Mouse (Mus musculus) lung, postnatal 10 days (tissue): ENCODE data around the gene Mcat.
A peak's percentile ranks its signal among the peaks of the same experiment; 100 is the strongest.

Source experiments
- DNase-seq: peaks from one replicate; pipeline ENCODE4 v3.0.0; 2021

Gene Mcat

DNA sequence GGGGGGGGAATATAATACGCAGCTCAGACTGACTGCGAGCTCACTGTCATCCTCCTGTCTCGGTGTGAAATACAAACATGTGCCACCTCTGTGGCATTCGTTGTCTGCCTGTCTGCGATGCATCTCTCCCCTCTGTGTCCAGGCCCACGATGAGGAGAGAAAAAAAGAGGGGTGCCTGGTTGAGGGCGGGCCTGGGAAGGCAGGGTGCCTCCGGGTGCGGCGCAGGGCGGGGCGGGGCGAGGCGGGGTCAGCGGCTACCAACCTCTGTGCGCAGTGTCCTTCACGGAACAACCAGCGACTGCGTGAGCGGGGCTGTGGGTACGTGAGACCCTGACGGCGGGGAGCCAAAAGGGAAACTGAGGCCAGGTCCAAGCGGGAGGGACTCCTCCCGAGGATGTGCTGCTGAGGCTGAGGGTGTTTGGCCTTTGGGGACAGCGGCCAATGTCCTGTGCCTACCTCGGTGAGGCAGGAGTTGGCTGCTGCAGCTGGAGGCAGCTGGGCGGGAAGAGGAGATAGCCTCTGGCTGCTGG is at the start of gene Mcat, which contains the start of gene Tspo:
Mcat (minus strand) TSS at position 461 of the 530 bp plus-strand sequence.
Tspo (plus strand) TSS at position 266 of the 530 bp plus-strand sequence.
- peak; percentile 79 for DNase-seq

DNA sequence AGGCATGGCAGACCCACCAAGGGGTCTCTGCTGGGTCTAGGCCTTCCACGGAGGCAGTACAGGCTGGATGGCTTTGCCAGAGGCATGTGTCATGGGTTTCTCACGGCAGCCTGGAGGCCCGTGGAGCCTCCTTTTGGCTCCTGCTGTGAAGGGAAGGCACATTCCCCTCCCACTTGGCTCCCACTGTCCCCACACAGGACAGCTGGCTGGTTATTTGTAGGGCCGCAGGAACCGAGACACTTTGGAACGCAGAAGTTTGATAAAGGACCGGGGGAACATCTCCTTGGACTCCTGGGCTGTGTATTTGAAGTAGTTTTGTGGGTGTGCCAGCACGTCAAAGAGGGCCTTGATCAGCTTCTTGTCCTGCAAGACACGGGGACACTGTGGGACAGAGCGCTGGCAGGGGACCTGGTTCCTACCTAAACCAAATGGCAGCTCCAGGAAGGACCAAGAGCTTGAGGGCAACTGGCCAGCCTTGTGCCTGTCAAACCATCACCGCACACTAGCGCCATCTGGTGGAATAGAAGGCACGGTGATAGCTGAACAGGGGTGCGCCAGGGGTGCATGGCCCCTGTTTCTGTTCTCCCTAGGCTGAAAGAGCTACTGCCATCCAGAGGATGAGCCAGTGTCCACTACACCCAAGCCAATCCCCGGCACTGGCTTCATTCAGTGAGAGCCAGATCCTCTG is 43.7 kb upstream of the Mcat start:
- DNase-seq: peak; percentile 87

DNA sequence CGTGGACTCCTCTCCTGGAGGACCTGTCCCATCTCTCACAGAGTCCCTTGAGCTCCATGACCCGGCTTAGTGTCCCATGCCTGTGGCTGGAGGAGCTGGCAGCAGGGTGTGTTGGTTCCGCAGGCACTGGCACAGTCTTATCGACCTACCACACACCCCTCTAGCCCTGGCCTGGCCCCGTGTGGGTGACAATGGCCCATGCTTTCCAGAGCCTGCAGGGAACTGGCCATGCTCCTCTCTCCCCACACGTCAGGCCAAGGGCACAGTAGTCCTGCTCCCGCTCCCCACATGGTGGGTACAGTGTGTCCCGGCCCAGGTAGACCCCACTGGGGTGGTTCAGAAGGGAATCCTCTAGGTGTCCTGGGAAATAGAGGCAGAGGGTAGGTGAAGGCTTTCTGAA is 43.1 kb upstream of the Mcat start:
- no peak for DNase-seq

DNA sequence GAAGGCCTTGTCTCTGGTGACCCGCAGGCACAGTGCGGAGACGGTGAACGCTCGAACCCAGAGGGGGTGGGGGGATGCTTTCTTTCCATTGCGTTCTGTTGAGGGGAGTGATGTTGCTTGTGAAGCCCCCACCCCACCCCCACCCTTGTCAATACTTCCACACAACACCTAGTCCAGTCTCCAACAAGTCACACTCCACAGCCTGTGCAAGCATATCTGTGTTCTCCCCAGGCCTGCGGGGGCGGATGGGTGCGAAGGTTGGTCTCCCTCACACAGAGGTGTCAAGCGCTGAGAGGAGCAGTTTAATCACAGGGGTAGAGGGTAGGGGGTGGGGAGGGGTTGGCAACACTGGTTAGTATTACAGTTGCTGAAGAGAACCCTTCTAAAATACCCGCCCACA is 42.6 kb upstream of the Mcat start:
- DNase-seq: no peak

DNA sequence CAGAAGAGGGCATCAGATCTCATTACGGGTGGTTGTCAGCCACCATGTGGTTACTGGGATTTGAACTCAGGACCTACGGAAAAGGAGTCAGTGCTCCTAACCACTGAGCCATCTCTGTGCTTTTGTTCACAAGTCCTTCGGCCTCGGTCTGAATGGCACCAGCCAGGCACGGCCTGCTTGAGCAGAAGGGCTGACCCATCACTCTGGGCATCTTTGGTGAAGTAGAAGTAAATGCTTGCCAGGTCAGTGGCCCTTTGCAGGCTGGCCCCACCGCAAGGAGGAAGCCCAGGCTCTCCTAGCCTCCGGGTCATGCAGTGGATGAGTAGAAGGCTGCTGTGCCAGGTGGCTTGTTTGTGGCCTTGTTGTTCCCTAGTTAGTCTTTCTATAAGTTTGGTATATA is 39.8 kb upstream of the Mcat start:
- DNase-seq: no peak

DNA sequence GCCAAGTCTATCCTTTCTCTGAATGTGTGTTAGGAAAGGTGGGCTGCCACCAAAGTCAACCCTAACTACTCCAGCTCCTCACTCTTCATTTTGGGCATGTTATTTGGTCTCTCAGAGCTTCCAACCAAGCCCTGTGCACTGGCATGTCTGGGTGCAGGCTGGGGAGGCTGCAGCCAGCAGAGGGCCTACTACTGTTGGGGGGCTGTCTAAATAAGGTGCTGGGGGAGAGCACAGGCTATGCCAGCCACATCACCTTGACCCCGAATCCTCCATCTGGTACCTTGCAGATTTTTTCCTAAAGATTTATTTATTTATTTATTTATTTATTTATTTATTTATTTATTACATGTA is 39.4 kb upstream of the Mcat start:
- DNase-seq: no peak

DNA sequence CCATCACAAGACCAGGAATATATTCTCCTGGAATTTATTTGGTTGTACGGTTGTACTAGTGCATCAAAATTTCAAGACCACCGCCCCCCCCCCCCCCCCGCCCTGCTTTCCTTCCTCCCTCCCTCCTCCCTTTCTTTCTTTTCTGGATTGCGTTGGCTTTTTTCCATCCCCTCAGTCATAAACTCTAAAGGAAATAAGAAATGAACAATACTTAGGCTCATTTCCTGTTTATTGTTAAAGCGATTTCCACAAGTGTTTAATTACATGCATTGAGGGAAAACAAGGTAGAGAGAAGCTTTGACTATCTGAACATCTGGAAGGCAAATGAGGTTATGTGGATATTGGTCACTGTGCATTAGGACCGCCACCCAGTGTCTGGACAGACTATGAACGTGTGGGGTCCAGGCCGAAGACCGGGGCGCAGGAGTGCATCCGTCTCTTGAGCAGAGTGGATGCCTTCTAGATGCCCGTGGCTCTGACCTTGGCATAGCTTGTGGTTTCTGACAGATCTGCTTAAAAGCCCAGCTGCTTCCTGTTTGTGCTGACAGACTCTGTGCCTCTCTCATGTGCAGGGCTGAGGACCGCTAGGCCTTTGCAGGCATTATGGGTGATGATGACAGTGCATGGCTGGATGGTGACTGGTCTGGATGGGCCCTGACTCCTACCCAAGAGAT is 38.9 kb upstream of the Mcat start:
- peak; percentile 76 for DNase-seq

DNA sequence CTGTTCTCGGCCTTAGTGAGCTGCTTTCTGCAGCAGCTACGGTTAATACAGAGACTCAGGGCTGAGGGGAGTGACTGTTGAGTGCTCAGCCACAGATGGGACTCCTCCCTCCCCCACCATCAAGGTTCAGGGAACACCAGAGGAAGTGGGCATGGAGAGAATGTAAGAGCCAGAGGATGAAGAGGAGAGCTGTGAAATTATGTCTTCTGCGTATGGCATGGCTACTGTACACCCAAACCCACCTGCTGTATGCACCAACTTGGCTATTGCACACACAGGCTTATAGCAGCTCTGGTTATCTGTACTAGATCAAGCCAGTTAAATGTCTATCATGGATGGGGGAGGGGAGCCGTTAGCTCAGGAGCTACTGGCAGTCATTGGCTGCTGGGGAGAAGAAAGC is 37.6 kb upstream of the Mcat start:
- no peak for DNase-seq

DNA sequence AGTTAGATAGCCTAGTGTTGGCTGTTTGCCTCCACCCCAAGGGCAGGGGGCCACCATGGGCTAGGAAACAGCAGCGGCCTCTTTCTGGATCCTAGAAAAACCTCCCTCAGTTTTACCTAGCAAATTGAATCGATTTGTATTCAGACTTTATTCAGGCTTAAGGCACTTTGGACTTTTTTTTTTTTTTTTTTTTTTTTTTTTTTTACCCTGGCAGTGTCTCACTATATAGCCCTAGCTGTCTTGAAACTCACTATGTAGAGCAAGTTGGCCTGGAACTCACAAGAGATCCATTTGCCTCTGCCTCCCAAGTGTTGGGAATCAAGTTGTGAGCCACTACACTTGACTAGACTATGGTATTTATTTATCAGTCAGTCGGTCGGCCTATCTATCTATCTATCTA is 33.2 kb upstream of the Mcat start:
- no peak for DNase-seq

DNA sequence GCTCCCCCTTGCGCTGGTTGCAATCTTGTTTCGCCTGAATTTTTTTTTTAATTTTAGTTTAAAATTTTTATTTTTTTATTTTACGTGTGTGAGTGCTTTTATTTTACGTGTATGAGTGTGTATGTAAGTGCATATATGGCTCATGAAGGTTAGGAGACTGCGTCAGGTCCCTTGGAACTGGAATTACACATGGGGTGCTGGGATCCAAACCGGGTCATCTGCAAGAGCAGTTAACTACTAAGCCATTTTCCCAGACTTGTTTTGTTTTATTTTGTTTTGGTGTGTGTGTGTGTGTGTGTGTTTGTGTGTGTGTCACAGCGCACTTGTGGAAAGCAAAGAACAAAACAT is 31.8 kb upstream of the Mcat start:
- no peak for DNase-seq

DNA sequence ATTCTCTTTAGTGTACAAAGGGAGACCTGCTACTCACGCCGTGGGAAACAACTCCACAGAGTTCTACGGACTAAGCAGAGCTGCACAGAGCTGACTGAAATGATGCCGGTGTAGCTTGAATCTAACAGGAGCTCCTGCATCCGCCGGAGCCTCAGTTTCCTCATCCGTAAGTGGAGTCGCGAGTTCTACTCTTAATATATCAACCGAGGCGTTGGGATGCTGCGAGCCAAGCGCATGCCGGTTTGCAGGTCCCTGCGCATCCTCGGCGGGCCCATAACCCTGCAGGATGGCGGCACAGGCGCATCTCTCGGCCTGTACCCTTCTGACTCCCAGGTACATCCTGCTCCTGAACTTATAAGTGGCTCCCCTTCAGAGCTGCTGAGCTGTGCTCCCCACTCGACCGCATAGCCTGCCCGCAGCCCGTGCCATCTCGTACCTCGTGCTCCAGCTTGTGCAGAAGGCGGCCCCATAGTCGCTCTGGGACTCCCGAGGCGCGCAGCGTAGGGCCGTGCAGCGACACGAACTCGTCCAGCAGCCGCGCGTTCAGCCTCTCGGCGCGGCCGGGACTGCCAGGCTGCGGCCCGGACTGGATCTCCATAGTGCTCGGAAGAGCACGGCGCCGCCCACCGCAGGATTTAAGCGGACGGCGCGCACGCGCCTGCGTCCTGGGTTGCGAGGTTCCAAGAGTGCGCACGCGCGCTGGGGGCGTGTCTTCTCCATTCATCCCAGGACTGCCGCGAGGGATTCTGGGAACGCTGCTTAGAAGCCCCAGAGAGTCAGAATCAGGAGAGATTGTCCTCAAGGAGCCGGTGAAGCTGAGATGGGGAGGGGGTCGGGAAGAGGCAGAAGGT is 31.2 kb upstream of the Mcat start, which contains the start of gene Ttll12:
Ttll12 (minus strand) TSS at position 645 of the 851 bp plus-strand sequence.
- DNase-seq: peak; percentile 97

DNA sequence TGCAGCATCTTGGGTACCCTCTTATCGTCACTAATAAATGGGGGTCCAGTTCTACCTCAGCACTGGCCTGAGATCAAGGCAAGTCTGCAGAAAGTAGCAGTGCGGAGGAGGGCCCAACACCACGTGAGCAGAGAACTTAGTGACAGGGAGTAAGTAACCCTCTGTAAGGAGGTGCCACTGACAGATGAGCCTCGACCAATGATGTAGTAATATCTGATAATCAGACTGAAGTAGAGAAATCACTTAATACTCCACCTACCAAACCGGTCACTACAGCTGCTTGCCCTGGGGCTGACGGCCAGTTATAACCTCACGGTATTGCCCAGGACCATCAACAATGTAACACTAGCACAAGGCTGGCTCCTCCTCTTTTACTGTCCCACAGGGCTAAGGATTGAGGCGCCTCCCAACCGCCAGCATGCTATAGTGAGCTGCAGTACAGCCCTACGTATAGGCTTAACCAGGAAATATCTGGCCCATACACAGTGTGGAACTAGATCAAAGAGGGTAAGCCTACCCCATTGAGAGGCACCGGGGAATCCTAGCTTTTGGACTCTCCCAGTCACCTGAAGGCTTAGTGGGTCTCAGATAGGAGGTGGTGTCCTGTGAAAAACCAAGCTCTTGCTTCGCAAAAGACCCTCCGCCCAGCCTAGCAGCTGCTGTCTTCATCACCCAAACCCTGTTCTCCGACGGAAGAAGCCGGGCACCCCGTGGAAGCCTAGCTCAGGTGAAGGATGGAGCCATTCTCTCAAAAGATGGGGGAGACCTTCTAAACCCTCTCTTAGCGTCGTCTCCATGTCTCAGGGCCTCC is 30.3 kb upstream of the Mcat start:
- no peak for DNase-seq

DNA sequence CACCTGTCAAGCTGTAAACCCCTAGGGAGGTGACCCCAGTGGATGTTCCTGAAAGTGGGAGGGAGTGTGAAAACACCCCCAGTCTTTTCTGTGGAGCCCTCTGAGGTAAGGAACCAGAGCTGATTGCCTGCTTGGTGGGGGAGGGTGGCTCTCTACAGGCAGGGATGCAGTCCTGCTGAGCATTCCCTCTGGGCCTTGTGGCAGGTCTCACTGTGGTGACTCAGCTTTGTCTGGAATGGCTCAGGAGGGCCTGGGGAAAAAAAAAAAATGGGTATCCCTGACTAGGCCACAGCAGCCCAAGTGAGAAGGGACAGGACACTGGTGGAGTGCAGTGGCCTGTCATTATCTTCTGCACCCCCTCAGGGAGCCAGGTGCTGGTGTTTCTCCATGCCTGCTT is 29.6 kb upstream of the Mcat start:
- DNase-seq: no peak

DNA sequence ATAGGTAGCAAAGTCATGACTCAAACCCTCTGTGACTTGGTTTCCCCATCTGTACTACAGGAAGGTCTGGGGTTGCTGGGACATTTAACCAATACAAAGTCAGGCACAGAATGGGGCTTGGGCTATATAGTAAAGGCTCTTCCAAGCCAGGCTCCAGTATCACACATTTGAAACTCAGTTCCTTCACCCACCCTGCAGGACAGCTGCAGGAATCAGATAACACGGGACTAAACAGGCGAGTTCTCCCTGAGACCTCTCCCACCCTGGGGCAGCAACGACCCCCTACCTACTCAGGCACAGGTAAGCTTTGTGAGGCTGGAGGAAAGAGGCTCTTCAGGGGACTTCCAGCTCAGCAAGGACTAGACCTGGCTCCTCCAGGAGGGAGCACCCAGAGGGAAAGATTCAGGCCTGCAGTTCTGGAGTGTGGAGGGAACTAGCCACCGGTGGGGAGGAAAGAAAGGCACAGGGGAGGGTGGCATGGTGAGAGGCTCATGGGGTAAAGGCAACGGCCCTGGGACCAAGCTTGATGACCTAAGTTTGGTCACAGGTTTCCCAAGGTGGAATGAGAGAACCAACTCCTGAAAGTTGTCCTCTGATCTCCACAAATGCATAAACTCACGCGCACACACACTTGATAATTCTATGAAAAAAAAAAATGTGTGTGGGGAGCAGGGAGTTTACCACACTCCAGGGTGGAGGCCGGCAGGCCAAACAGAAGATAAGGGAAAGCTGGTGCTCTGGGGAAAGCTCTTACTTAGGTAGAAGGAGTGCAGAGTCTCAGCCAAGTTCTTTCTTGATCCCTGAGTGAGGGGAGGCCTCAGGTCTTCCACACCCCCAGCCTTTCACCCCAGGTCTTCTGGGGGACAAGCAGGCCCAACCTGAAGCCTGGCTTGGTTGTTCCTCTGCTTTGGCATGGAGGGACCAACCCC is 28.9 kb upstream of the Mcat start:
- no peak for DNase-seq

DNA sequence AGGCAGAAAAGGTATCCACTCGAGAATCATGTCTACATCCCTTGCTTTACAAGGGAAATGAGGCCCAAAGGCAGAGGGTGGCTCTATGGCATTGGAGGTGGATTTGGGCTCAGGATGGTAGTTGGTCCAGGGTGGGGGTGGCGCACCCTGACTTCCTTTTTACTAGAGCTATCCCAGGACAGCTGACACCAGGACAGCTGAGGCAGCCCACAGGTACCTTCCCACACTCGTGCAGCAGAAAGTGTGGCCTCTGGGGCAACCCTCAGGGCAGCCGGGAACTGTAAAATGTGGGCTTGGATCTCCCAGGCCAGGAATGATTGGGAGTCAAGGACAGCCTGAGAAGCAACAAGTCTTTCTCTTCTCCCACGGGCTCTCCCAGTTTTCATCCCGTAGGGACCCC is 28.2 kb upstream of the Mcat start:
- DNase-seq: no peak

DNA sequence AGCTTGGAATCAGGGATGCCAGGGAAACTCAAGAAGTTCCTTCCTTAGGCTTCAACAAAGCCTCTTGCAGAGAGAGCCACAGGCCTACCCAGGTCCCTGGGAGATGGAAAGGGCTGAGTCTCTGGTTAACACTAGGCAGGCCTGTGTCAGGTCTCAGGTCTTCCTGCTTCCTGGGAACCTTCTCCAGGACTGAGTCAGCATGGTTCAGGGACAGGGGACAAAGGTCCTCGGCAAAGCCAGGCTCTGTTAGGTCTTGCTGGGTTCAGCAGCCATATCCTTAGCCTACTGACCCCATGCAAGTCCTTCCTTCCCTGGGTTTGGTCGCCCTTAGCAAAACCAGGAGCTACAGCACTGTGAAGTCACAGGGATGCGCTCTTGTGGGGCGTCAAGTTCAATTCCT is 27.3 kb upstream of the Mcat start:
- no peak for DNase-seq

DNA sequence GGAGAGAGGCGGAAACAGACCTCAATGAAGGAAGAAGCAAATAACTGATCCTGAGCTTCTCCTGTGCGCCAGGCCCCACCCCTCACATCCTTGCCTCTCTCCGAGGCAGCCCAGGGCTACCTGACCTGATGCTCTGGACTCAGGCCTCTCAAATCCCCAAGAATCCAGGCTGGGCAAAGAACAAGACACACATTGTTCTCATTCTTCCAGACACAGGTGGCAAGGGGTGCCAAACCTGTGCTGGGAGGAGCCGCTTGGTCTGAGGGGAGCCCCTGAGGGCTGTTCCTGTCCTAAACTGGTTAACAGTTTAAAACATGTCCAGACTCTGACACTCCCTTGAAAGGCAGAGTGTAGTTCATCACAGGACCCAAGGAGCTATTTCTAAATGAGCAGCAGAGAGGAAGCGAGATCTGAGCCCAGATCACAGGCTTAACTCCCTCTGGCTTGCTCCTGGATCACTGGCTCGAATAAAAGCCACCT is 21.2 kb upstream of the Mcat start:
- no peak for DNase-seq

DNA sequence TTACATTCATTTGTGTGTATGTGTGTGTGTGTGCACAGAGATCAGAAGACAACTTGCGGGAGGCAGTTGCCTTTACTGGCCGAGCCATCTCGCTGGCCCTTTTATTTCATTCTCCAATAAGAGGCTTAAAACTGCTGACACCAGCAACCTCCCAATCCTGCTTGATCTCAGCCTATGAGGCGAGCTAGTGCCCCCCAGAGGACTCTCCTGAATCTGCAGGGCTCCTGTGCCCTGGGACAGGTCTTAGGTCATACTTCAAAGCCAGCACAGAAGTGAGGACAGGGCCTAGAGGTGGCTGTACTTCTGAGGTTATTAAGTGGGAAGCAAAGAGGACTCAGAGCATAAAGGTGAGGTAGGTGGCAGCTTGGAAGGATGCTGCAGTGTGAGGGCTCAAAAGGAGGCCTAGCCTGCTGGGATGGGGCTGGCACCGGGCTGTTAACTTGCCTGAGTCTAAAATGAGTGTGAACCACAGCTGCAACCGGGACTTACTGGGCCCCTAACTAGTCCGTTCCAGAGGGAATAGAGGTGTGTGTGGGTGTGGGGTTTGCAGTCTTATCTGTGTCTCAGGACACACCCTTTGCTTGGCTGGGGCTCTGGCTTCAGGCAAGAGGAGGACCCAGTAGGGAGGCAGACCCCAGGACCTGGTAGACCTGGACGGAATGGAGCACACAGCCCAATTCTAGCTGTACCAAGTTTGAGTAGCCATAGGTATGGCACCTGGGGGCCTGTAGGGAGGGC is 20.0 kb upstream of the Mcat start:
- DNase-seq: peak; percentile 78

DNA sequence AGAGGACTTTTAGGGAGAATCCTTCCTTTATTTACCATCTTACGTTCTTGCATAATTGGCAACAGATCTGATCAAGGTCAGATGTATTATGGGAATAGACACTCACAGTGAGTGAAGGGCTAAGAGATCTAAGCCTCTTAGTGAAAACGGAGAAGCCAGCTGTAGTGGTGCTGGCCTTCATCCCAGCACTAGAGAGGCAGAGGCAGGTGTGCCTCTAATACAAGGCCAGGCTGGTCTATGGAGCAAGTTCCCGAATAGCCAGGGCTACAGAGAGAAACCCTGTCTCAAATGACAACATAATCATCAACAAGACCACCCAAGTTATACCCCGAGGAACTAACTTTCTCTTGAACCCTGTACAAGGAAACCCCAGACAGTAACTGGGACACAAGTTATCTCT is 19.3 kb upstream of the Mcat start:
- DNase-seq: no peak

DNA sequence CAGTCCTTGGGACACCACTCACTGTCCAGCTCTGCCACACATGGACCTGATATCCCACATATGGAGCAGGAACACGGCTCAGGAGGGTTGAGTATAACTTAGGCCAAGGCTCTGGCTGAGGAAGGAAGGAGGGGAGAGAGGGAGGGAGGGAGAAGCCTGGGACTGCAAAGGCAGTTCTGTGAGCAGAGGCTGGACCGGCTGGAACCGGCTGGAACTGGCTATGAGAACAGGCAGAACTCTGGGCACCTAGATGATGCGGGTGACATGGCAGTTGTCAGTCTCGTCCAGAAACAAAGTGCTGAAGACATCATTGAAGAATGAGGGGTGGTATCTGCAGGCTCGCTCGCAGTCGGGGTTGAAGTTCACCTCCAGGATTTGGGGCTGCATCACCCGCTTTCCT is 13.1 kb upstream of the Mcat start:
- DNase-seq: no peak

DNA sequence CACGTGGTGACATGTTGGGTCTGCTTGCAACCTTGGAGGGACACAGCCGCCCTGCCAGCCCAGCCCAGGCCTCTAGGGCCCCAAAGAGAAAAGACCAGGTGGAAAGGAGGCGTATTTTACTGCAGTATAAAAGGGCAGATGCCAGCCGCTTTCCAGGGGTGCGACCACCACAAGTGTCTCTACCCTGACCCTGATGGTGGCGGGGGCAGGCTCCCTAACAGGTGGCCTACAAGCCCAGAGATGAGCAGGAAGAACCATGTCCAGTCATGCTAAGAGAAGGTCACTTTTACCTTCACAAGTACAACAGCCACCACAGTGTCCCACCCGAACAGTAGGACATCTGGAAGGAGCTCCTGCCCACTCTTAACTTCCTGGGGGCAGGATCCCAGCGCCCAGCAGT is 12.0 kb upstream of the Mcat start:
- no peak for DNase-seq
